Mouse (Mus musculus) lung, adult 2 months (tissue): ENCODE results near the gene Megf8.

ENCODE experiments used
- CTCF ChIP-seq: fragments of 200-500 bp; IDR thresholded peaks from 2 replicates; pipeline ENCODE4 v1.5.1; 2011; ENCODE audit warnings: mild to moderate bottlenecking, low read length, control low read depth; ENCODE audit not compliant: insufficient read depth
- POLR2A ChIP-seq: fragments of 200-500 bp; IDR thresholded peaks from 2 replicates; pipeline ENCODE4 v1.6.1; 2011; ENCODE audit warnings: low read depth, mild to moderate bottlenecking, control low read depth, low read length, borderline replicate concordance; ENCODE audit errors: extremely low read depth

DNA sequence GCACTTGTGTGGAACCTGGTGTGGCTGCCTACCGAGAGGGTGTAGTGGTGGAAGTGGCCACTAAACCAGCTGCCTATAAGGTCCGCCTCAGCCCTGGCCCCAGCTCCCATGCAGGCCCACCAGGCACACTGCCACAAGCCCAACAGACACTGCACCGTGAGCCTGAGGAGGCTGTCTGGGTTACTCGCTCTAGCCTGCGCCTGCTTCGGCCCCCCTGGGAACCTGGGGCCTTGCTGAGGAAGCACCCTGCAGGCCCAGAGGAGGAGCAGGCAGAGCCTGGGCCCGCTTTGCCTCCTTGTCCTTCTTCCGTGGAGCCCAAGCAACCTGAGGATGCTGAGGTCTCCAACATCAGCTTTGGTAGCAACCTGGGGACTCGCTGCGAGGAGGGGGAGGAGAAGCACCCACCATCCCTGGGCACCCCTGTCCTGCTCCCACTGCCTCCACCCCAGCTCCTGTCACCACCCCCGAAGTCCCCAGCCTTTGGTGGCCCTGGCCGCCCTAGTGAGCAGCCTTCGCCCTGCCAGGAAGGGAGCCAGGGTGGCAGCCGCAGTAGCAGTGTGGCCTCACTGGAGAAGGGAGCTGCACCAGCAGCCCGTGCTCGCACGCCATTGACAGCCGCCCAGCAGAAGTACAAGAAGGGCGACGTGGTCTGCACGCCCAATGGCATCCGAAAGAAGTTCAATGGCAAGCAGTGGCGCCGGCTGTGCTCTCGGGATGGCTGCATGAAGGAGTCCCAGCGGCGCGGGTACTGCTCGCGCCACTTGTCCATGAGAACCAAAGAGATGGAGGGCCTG is 45.1 kb upstream of the Megf8 start:
- no peak for TF ChIP-seq CTCF
- no peak for TF ChIP-seq POLR2A
